Mouse (Mus musculus) gastrocnemius, adult 2 months (tissue): Measurements from ENCODE around the gene Jarid2. TPM values are rescaled to one million over a fixed set of nuclear protein-coding genes. Genes with fewer than 3 reads are reported as not detected.
"Not testable (repeated sequence)": the region's sequence is repeated elsewhere in the genome, so short reads cannot be mapped to it uniquely, and the experiment has no call there.

Source experiments
- DNase-seq: peaks from one replicate; pipeline ENCODE4 v3.0.0; 2022
- H3K27ac ChIP-seq: fragments of 200-600 bp; 2 replicates; pipeline ENCODE4 v1.8.1; 2022; ENCODE audit warnings: mild to moderate bottlenecking
- H3K4me3 ChIP-seq: fragments of 200-600 bp; 2 replicates; pipeline ENCODE4 v1.8.1; 2022; ENCODE audit warnings: mild to moderate bottlenecking, moderate library complexity
- CTCF ChIP-seq: fragments of 200-600 bp; IDR thresholded peaks from 2 replicates; pipeline ENCODE4 v1.8.1; 2022; ENCODE audit warnings: antibody characterized with exemption, mild to moderate bottlenecking, moderate library complexity
- intact Hi-C: fragments of 180-260 bp; cut with DNase I; formaldehyde crosslinking; loops from one replicate; pipeline ENCODE4 v1.15.1; 2025
- total RNA-seq, 2 experiments: library from RNA; stranded (reverse); gene quantifications; 2 replicates each; pipeline ENCODE4 v1.2.3; 2021

Jarid2 gene
- total RNA-seq, 2 experiments from 2014 or later: 26.0 to 29.0 TPM

GRCm38 (mm10) chr13:44832866-44833265 is 103.6 kb downstream of the Jarid2 start:
- intact Hi-C loops: loop anchor here (5.0 to 10.0 kb wide), 4 partner anchors 71 to 1038 kb away; no protein-coding TSS in a partner anchor
- DNase-seq: no peak
- no peak for TF ChIP-seq CTCF
- Histone ChIP-seq H3K27ac (no peak overlapping the region), H3K4me3 (no peak overlapping the region)

DNA sequence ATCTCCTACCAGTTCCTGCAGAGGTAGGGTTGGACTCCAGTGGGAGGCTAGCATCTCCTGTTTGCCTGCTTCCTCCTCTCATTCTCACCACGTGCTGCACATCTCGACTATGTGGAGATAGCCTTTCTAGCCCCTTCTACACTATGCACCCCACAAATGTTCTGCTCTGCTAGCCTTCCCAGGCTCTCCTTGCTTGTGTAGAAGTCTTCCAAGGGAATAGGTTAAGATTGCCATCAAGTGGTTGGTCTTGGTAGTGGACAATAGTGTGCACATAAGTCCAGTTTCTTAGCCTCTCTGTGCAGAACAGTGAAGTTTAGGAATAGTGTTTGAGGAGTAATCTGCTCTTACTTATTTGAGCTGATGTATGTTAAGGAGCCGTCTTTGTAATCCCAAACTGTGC is 104.1 kb downstream of the Jarid2 start:
- DNase-seq: no peak
- TF ChIP-seq CTCF: peak; percentile 84

DNA sequence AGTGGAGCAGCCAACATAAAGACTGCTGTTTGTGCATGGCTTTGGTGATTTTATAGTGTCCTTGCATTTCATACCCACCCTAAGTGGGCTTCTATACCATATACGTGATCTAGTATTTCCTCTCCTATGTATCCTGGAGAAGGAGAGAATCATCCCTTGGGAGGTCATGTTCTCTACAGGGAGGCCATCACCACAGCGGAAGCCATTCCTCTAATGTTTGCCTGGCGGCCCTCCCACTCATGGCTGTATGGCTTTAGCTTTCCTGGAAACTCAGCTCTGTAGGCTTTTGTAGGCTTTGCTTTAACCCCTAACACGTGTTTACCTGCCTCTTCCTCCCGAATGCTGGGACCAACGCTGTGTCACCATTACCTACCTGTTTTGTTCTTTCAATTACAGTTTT is 108.2 kb downstream of the Jarid2 start:
- no peak for TF ChIP-seq CTCF
- no peak overlapping the region for H3K4me3 ChIP-seq
- intact Hi-C loops: loop anchor here (10.0 kb wide), 2 partner anchors 533 to 1043 kb away; no protein-coding TSS in a partner anchor
- no peak for DNase-seq
- no peak overlapping the region for H3K27ac ChIP-seq

More for the DNA sequence above, 104.1 kb downstream of the Jarid2 start:
- intact Hi-C loops: loop anchor here (5.0 to 10.0 kb wide), 4 partner anchors 71 to 1039 kb away; no protein-coding TSS in a partner anchor
- Histone ChIP-seq H3K4me3 (no peak overlapping the region), H3K27ac (no peak overlapping the region)

GRCm38 (mm10) chr13:44839866-44840835 is 110.9 kb downstream of the Jarid2 start:
- DNase-seq: peak; percentile 81
- intact Hi-C loops: loop anchor here (10.0 kb wide), 2 partner anchors 535 to 1045 kb away; no protein-coding TSS in a partner anchor
- Histone ChIP-seq H3K4me3 (peak overlapping the region; percentile 71), H3K27ac (peak overlapping the region; percentile 72)
- TF ChIP-seq CTCF: no peak

GRCm38 (mm10) chr13:44851426-44851825 is 122.2 kb downstream of the Jarid2 start:
- no peak for TF ChIP-seq CTCF
- no peak for DNase-seq
- Histone ChIP-seq H3K4me3 (no peak overlapping the region), H3K27ac (no peak overlapping the region)
- intact Hi-C loops: no loop called here

DNA sequence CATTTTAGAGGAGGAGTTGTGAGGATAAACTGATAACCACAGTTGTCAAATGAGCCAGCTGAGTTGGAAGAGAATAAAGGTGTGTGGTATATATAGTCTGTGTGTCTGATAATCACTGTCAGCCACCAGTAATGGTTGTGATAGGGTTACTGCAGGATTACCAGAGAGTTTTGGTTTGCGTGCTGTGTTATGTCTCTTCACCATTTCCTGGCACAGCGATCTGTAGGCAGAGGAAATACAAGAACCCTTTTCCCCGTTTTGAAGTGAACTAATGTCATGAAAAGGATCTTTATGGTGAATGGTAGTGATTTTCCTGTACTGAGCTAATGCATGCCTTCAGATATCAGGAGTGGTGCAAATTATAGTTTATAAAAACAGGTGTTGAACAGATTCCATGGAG is 122.8 kb downstream of the Jarid2 start:
- no peak for TF ChIP-seq CTCF
- intact Hi-C loops: no loop called here

GRCm38 (mm10) chr13:44865566-44865965 is 136.3 kb downstream of the Jarid2 start:
- intact Hi-C loops: no loop called here
- Histone ChIP-seq H3K4me3 (no peak overlapping the region), H3K27ac (no peak overlapping the region)
- DNase-seq: no peak
- TF ChIP-seq CTCF: peak; percentile 19; the same call in 1 of the 2 replicates

More for the DNA sequence above, 122.8 kb downstream of the Jarid2 start:
- no peak overlapping the region for H3K4me3 ChIP-seq
- DNase-seq: no peak
- H3K27ac ChIP-seq: no peak overlapping the region

DNA sequence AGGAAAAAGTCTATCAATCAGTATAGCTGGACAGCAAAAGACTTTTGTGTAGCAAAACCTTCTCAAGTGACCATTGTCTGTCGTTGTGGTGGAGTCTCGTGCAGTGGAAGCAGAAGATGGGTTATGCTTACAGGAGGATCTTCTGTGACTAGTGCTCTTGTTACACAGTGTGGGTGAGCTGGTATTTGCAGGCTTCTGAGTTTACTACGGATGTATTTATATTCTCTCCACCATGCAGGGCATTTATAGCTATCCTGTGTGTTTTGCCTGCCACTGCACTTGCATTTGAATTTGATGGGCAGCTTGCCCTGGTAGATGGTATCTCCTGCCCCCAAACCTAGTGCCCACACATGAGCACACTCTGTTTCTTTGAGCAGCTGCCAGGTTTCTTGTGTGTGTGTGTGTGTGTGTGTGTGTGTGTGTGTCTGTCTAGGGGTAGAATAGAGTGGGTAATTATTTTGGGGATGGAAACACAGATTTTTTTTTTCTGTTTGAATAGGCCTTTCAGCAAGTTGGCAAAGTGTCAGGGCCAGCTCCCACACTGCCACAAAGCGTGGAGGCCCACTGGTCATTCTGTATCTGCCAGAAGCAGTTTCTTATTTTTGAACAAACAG is 138.9 kb downstream of the Jarid2 start:
- no peak for DNase-seq
- Histone ChIP-seq H3K4me3 (no peak overlapping the region), H3K27ac (no peak overlapping the region; the same call in 1 of the 2 replicates)
- no peak for TF ChIP-seq CTCF
- intact Hi-C loops: no loop called here

DNA sequence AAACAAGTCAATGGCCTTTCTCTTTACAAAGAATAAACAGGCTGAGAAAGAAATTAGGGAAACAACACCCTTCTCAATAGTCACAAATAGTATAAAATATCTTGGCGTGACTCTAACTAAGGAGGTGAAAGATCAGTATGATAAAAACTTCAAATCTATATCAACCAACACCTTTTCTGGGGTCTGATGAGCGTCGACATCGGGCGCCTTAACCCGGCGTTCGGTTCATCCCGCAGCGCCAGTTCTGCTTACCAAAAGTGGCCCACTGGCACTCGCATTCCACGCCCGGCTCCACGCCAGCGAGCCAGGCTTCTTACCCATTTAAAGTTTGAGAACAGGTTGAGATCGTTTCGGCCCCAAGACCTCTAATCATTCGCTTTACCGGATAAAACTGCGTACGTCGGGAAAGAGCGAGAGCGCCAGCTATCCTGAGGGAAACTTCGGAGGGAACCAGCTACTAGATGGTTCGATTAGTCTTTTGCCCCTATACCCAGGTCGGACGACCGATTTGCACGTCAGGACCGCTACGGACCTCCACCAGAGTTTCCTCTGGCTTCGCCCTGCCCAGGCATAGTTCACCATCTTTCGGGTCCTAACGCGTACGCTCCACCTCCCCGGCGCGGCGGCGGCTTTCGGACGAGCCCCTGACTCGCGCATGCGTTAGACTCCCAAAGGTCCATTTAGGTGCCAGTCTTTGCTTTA is 140.3 kb downstream of the Jarid2 start:
- H3K4me3 ChIP-seq, H3K27ac ChIP-seq, intact Hi-C loops: not testable (repeated sequence)
- DNase-seq: peak; percentile 98

DNA sequence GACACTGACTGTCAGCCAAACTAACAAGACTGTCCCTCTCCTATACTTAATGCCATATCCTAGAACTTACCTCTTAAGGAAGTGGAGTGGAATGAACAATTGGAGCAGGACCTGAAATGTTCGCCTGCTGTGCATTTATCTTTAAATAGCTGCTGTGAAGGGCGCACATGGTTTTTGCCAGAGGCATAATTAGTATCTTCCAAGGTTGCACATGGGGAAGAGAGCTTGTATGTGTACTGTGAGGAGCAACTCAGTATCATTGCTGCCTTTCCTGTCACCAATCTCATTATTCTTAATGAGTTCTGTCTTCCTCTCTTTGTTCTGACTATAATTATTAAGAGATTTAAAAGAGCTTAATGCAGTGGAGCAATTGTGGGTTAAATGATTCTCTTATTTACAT is 147.5 kb downstream of the Jarid2 start:
- no peak for DNase-seq
- Histone ChIP-seq H3K27ac (no peak overlapping the region), H3K4me3 (no peak overlapping the region)
- no peak for TF ChIP-seq CTCF
- intact Hi-C loops: no loop called here

DNA sequence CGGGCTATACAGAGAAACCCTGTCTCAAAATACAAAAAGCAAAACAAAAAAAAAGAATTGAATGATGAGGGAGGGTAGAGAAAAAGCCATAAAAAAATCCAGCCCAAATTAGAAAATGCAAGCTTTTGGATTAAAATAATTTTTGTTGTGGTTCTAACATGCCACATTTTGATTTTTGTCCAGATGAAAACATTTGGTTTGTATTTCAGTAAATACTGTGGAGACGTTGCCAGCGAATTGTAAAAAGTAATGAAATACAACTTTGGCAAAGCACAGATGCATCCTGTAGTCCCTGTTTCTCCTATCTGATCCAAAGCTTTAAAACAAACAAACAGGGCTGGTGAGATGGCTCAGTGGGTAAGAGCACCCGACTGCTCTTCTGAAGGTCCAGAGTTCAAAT is 151.7 kb downstream of the Jarid2 start:
- H3K4me3 ChIP-seq: no peak overlapping the region
- H3K27ac ChIP-seq: no peak overlapping the region
- intact Hi-C loops: no loop called here
- TF ChIP-seq CTCF: no peak
- no peak for DNase-seq

DNA sequence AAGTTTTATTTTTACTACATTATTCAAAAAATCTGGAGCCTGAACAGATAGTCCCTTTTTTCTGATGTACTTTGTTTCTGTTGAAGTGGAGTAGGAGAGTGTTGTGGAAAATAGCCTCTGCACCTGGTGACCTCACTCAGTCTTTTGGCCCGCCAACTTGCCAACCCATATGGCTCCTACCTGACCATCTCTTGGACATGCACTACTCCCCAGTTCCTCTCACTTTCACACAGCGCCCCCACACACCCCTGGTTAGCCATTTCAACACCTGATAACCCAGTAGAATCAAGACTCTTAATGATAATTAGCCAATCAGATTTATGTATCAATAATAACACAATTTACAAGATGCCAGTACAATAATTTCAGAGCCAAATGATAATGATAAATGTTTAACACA is 156.9 kb downstream of the Jarid2 start:
- intact Hi-C loops: no loop called here
- no peak overlapping the region for H3K4me3 ChIP-seq
- TF ChIP-seq CTCF: no peak
- no peak for DNase-seq
- H3K27ac ChIP-seq: no peak overlapping the region
